Mouse (Mus musculus) E14TG2a.4 (cell line): ENCODE results near the gene Foxf1.

Experiments used
- CTCF ChIP-seq: conservative IDR thresholded peaks from 2 replicates; pipeline ENCODE4 v1.5.1; 2014; ENCODE audit warnings: low read length
- NANOG ChIP-seq: IDR thresholded peaks from 2 replicates; pipeline ENCODE4 v1.6.1; 2014; ENCODE audit warnings: borderline replicate concordance, low read length, mixed read lengths
- POU5F1 ChIP-seq: IDR thresholded peaks from 2 replicates; pipeline ENCODE4 v1.6.1; 2014; ENCODE audit warnings: low read length, borderline replicate concordance

DNA sequence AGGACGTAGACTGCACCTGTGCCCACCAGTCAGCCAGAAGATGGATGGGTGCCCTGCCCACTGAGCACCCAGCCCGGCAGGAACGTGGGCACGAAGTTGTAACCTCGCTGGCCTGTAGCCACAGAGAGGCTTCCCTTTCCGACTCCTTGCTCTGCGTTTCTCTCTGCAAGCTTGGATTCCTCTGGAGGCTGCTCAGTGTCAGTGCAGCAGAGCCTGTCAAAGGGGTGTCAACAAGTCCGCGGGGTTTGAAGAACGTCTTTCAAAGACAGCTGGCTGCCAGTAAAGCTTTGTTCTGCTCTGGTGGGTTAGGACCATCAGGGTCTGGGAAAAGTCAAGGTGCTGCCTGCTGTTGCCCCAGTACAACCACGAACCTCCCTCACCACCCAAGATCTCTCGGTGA, 12.7 kb upstream of the Foxf1 start:
- no peak for TF ChIP-seq CTCF
- no peak for TF ChIP-seq POU5F1
- TF ChIP-seq NANOG: no peak
